Mouse (Mus musculus) T-helper 17 cell (primary cell): ENCODE measurements around the gene Nacc1.

Experiments
- in situ Hi-C, 2 experiments: fragments of 300-600 bp; cut with MboI, MseI; formaldehyde crosslinking; loops; 1 replicate in 1 of 2; 2 replicates in 1 of 2; pipeline ENCODE4 v1.15.1; 2025; ENCODE audit warnings: high pct_unique_total_duplicates in 2 of 2

The Nacc1 gene

GRCm38 (mm10) chr8:84700941-84701911 lies 13.6 kb upstream of the Nacc1 start, which contains the start of gene Lyl1:
Gene Lyl1 (plus strand): TSS chr8:84701457.
- in situ Hi-C loops: no loop called here

- in situ Hi-C loops: no loop called here
Measured at GRCm38 (mm10) chr8:84700526-84700925, 12.9 kb upstream of the Nacc1 start.

- in situ Hi-C loops: loop anchor here in 1 of 2 experiments (5.0 kb wide), 1 partner anchor 63 kb away; no protein-coding TSS in a partner anchor
Measured at GRCm38 (mm10) chr8:84699861-84700322, 12.2 kb upstream of the Nacc1 start.

GRCm38 (mm10) chr8:84698929-84699401 lies 11.3 kb upstream of the Nacc1 start:
- in situ Hi-C loops: loop anchor here in 1 of 2 experiments (5.0 kb wide), 1 partner anchor 62 kb away; no protein-coding TSS in a partner anchor

- in situ Hi-C loops: loop anchor here in 1 of 2 experiments (5.0 kb wide), 1 partner anchor 61 kb away; no protein-coding TSS in a partner anchor
Measured at GRCm38 (mm10) chr8:84698288-84698687, 10.6 kb upstream of the Nacc1 start.

GRCm38 (mm10) chr8:84697166-84698130 lies 9.8 kb upstream of the Nacc1 start:
- in situ Hi-C loops: loop anchor here in 1 of 2 experiments (5.0 kb wide), 1 partner anchor 60 kb away; no protein-coding TSS in a partner anchor

GRCm38 (mm10) chr8:84695140-84695539 lies 7.5 kb upstream of the Nacc1 start:
- in situ Hi-C loops: loop anchor here in 1 of 2 experiments (5.0 kb wide), 1 partner anchor 58 kb away; no protein-coding TSS in a partner anchor

- in situ Hi-C loops: no loop called here
Measured at GRCm38 (mm10) chr8:84693332-84693731, 5.7 kb upstream of the Nacc1 start.

- in situ Hi-C loops: no loop called here
Measured at GRCm38 (mm10) chr8:84689091-84689915, 1.6 kb upstream of the Nacc1 start.

GRCm38 (mm10) chr8:84687003-84687704 lies 508 bp downstream of the Nacc1 start:
- in situ Hi-C loops: no loop called here

GRCm38 (mm10) chr8:84686191-84687002 lies 1.3 kb downstream of the Nacc1 start, which contains the start of gene Trmt1:
Gene Trmt1 (plus strand): TSS chr8:84686307.
- in situ Hi-C loops: no loop called here

- in situ Hi-C loops: no loop called here
Measured at GRCm38 (mm10) chr8:84684537-84684936, 3.1 kb downstream of the Nacc1 start.

GRCm38 (mm10) chr8:84682257-84682656 lies 5.4 kb downstream of the Nacc1 start:
- in situ Hi-C loops: no loop called here

GRCm38 (mm10) chr8:84681476-84681875 lies 6.2 kb downstream of the Nacc1 start:
- in situ Hi-C loops: no loop called here

GRCm38 (mm10) chr8:84677305-84677704 lies 10.4 kb downstream of the Nacc1 start:
- in situ Hi-C loops: loop anchor here in 1 of 2 experiments (10.0 kb wide), 1 partner anchor 607 kb away; no protein-coding TSS in a partner anchor

- in situ Hi-C loops: loop anchor here in 1 of 2 experiments (10.0 kb wide), 1 partner anchor 614 kb away; no protein-coding TSS in a partner anchor
Measured at GRCm38 (mm10) chr8:84670295-84671006, 17.2 kb downstream of the Nacc1 start.

- in situ Hi-C loops: no loop called here
Measured at GRCm38 (mm10) chr8:84668731-84669485, 18.8 kb downstream of the Nacc1 start.
